Mouse (Mus musculus): Measurements from ENCODE around the gene Etfdh. TPM values are rescaled to one million over a fixed set of nuclear protein-coding genes. Genes with fewer than 3 reads are reported as not detected.
A peak's percentile ranks its signal among the peaks of the same experiment; 100 is the strongest.

Etfdh gene
- polyA plus RNA-seq, 1 experiment from 2014 or later, result 45.6 TPM

- Histone ChIP-seq H3K4me3 (ENCODE audit: low read length) (no peak overlapping the region), H3K4me2 (ENCODE audit: low read length) (no peak overlapping the region), H3K4me1 (ENCODE audit: control insufficient read depth, insufficient read depth, low read depth, low read length) (no peaks in the 10 kb centered on the region), H3K27ac (ENCODE audit: low read depth, low read length) (no peak overlapping the region), H3K36me3 (ENCODE audit: control insufficient read depth, insufficient read depth, low read length) (no peaks in the 10 kb centered on the region), H3K9me3 (ENCODE audit: control insufficient read depth, low read length) (no peaks in the 10 kb centered on the region), H3K9ac (ENCODE audit: low read depth, low read length) (no peak overlapping the region), H3K27me3 (replicated peaks; ENCODE audit: control insufficient read depth, insufficient read depth, low read length) (no peaks in the 10 kb centered on the region)
- WGBS, result 93% methylated on average over 6 of the region's 6 CpGs
- ATAC-seq, result no peak
These were observed 68.7 kb downstream of the Etfdh start for GRCm38 (mm10) chr3:79560555-79560954.

GRCm38 (mm10) chr3:79559773-79560045 lies 69.6 kb downstream of the Etfdh start:
- Histone ChIP-seq H3K4me3 (ENCODE audit: low read length) (no peak overlapping the region), H3K27ac (ENCODE audit: low read depth, low read length) (no peak overlapping the region), H3K9me3 (ENCODE audit: control insufficient read depth, low read length) (no peaks in the 10 kb centered on the region), H3K9ac (ENCODE audit: low read depth, low read length) (no peak overlapping the region), H3K27me3 (replicated peaks; ENCODE audit: control insufficient read depth, insufficient read depth, low read length) (no peaks in the 10 kb centered on the region), H3K36me3 (ENCODE audit: control insufficient read depth, insufficient read depth, low read length) (no peaks in the 10 kb centered on the region), H3K4me2 (ENCODE audit: low read length) (no peak overlapping the region), H3K4me1 (ENCODE audit: control insufficient read depth, insufficient read depth, low read depth, low read length) (no peaks in the 10 kb centered on the region)
- ATAC-seq, result no peak
- 76% methylated on average over 5 of the region's 5 CpGs for WGBS

DNA sequence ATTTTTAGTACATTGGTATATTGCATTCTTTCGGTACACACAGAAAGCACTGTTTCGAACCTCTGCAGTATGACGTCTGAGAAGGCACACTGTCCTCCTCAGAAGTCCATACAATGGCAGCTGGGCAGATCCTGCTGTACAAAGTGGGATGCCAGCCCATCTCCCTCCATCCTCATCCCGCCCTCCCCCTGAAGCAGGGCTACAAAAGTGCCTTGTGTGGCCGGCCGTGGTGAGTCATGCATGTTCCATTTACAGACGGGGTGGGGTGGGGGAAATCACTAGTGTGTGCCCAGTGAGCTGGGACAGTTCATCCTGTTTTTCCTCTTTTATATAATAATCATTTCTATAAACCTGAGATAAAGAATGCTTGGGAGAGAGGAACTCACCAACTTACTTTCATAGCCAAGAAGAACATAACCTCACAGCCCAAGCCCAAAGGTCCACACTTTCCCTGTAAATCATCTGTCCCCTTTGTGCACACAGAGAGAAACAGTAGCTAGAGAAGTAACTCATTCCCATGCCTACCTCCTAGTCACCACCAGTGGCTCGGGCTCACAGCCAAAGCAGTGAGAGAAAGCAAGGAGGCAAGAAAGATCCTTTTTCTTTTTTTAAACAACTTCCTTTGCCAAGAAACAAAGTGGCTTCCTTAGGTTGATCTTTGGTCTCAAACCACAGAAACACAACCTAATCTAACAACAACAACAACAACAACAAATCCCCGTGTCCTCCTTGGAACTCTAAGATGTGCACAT lies 70.1 kb downstream of the Etfdh start:
- Histone ChIP-seq H3K9me3 (ENCODE audit: control insufficient read depth, low read length) (no peaks in the 10 kb centered on the region), H3K4me1 (ENCODE audit: control insufficient read depth, insufficient read depth, low read depth, low read length) (no peaks in the 10 kb centered on the region), H3K4me3 (ENCODE audit: low read length) (no peak overlapping the region), H3K9ac (ENCODE audit: low read depth, low read length) (no peak overlapping the region), H3K4me2 (ENCODE audit: low read length) (no peak overlapping the region; the same call in 1 of the 2 replicates), H3K36me3 (ENCODE audit: control insufficient read depth, insufficient read depth, low read length) (no peaks in the 10 kb centered on the region), H3K27ac (ENCODE audit: low read depth, low read length) (peak overlapping the region; percentile 66), H3K27me3 (replicated peaks; ENCODE audit: control insufficient read depth, insufficient read depth, low read length) (no peaks in the 10 kb centered on the region)
- ATAC-seq, result peak; percentile 74
- 68% methylated on average over 9 of the region's 9 CpGs for WGBS

DNA sequence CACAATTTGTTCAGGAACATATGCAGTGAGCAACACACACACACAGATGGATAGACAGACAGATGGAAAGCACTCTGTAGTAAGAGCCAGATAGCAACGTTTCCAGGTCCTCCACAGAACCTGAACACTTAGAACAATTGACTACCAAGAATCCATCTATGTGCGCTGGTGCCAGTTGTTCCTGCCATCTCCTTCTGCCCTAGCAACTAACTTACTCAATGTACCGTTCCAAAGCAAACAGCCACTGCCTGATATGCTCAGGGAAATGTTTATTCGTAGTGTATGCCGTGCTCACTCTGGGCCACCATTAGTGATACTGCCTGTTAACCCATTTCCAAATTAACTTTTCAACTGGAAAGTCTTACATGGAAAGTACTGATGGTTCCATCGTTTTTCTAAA lies 74.2 kb downstream of the Etfdh start:
- H3K9me3 ChIP-seq (ENCODE audit: control insufficient read depth, low read length), result no peaks in the 10 kb centered on the region
- no peak overlapping the region for H3K4me3 ChIP-seq (ENCODE audit: low read length)
- 87% methylated on average over 6 of the region's 6 CpGs for WGBS
- no peak overlapping the region for H3K4me2 ChIP-seq (ENCODE audit: low read length)
- no peak overlapping the region for H3K9ac ChIP-seq (ENCODE audit: low read depth, low read length)
- H3K36me3 ChIP-seq (ENCODE audit: control insufficient read depth, insufficient read depth, low read length), result no peaks in the 10 kb centered on the region
- H3K27me3 ChIP-seq (replicated peaks; ENCODE audit: control insufficient read depth, insufficient read depth, low read length), result no peaks in the 10 kb centered on the region
- no peaks in the 10 kb centered on the region for H3K4me1 ChIP-seq (ENCODE audit: control insufficient read depth, insufficient read depth, low read depth, low read length)
- no peak for ATAC-seq
- no peak overlapping the region for H3K27ac ChIP-seq (ENCODE audit: low read depth, low read length)

Other genes with a start within 250 kb of the Etfdh start
- gene Fnip2, start 61.7 kb downstream of the Etfdh start, polyA plus RNA-seq (2015; fragmentation: Nextera tagmentation; extraction: Ambion mirVana), result 4.5 and 5.5 TPM in 2 replicates
- gene Ppid, start 38.2 kb downstream of the Etfdh start, polyA plus RNA-seq (2015; fragmentation: Nextera tagmentation; extraction: Ambion mirVana), result 145 and 146 TPM in 2 replicates
- gene 4930579G24Rik, start 421 bp downstream of the Etfdh start, polyA plus RNA-seq (2015; fragmentation: Nextera tagmentation; extraction: Ambion mirVana), result 6.1 and 6.4 TPM in 2 replicates
- gene Rxfp1, start 108.4 kb upstream of the Etfdh start, polyA plus RNA-seq (2015; fragmentation: Nextera tagmentation; extraction: Ambion mirVana), result 0.19 and 0.24 TPM in 2 replicates
- 2.2 and 2.3 TPM in 2 replicates for gene Tmem144, start 223.3 kb upstream of the Etfdh start, polyA plus RNA-seq (2015; fragmentation: Nextera tagmentation; extraction: Ambion mirVana)